Mouse (Mus musculus) cortical plate, adult 2 months (tissue): Measurements from ENCODE around the gene Cort.

Experiments used
- CTCF ChIP-seq: fragments of 200-500 bp; IDR thresholded peaks from 2 replicates; pipeline ENCODE4 v1.5.1; 2011; ENCODE audit warnings: mild to moderate bottlenecking, control low read depth, low read length; ENCODE audit not compliant: insufficient read depth; ENCODE audit errors: extremely low read depth
- POLR2A ChIP-seq: fragments of 200-500 bp; IDR thresholded peaks from 2 replicates; pipeline ENCODE4 v1.6.1; 2011; ENCODE audit warnings: mild to moderate bottlenecking, low read length, control low read depth; ENCODE audit not compliant: insufficient read depth; ENCODE audit errors: extremely low read depth

GRCm38 (mm10) chr4:149098571-149098970, 28.0 kb downstream of the Cort start:
- TF ChIP-seq CTCF = no peak
- TF ChIP-seq POLR2A = no peak
